Mouse (Mus musculus): ENCODE data around the gene Sfi1. TPM values are rescaled to one million over a fixed set of nuclear protein-coding genes. Genes with fewer than 3 reads are reported as not detected.
"Not testable (repeated sequence)": the region's sequence is repeated elsewhere in the genome, so short reads cannot be mapped to it uniquely, and the experiment has no call there.

Sfi1 gene
- polyA plus RNA-seq, 1 experiment from 2014 or later: 15.8 TPM

GRCm38 (mm10) chr11:3171931-3172330, 21.3 kb downstream of the Sfi1 start:
- not testable (repeated sequence) for ATAC-seq (ENCODE audit: insufficient number of reproducible peaks, low FRiP score, low TSS enrichment, low read depth); H3K4me2 ChIP-seq; H3K36me3 ChIP-seq; H3K4me1 ChIP-seq; H3K9ac ChIP-seq; H3K27me3 ChIP-seq; H3K27ac ChIP-seq; H3K4me3 ChIP-seq
- WGBS: 68% methylated on average over 1 of the region's 1 CpGs
- peaks cover 14% of the 10 kb centered on the region for H3K9me3 ChIP-seq

GRCm38 (mm10) chr11:3169042-3169441, 24.2 kb downstream of the Sfi1 start:
- not testable (repeated sequence) for H3K27me3 ChIP-seq, H3K36me3 ChIP-seq, H3K4me3 ChIP-seq, H3K4me2 ChIP-seq, H3K27ac ChIP-seq, H3K9ac ChIP-seq, H3K4me1 ChIP-seq
- ATAC-seq (ENCODE audit: insufficient number of reproducible peaks, low FRiP score, low TSS enrichment, low read depth): peak; percentile 61
- peaks cover 17% of the 10 kb centered on the region for H3K9me3 ChIP-seq
- 76% methylated on average over 2 of the region's 2 CpGs for WGBS

GRCm38 (mm10) chr11:3167571-3168001, 25.7 kb downstream of the Sfi1 start:
- H3K4me3 ChIP-seq; H3K9ac ChIP-seq; H3K4me2 ChIP-seq; H3K27ac ChIP-seq; H3K27me3 ChIP-seq; H3K36me3 ChIP-seq; H3K4me1 ChIP-seq; ATAC-seq (ENCODE audit: insufficient number of reproducible peaks, low FRiP score, low TSS enrichment, low read depth): not testable (repeated sequence)
- 71% methylated on average over 4 of the region's 4 CpGs for WGBS
- H3K9me3 ChIP-seq: peaks cover 10% of the 10 kb centered on the region

- H3K9ac ChIP-seq; H3K36me3 ChIP-seq; H3K4me3 ChIP-seq; H3K4me2 ChIP-seq; H3K4me1 ChIP-seq; H3K27ac ChIP-seq; ATAC-seq (ENCODE audit: insufficient number of reproducible peaks, low FRiP score, low TSS enrichment, low read depth); H3K27me3 ChIP-seq: not testable (repeated sequence)
- peaks cover 15% of the 10 kb centered on the region for H3K9me3 ChIP-seq
- WGBS: 88% methylated on average over 4 of the region's 4 CpGs
These were observed 26.1 kb downstream of the Sfi1 start for GRCm38 (mm10) chr11:3167129-3167528.

GRCm38 (mm10) chr11:3166321-3166720, 26.9 kb downstream of the Sfi1 start:
- not testable (repeated sequence) for ATAC-seq (ENCODE audit: insufficient number of reproducible peaks, low FRiP score, low TSS enrichment, low read depth); H3K27ac ChIP-seq
- H3K9me3 ChIP-seq: peaks cover 18% of the 10 kb centered on the region

GRCm38 (mm10) chr11:3165210-3165782, 28.0 kb downstream of the Sfi1 start:
- not testable (repeated sequence) for H3K36me3 ChIP-seq, H3K27me3 ChIP-seq, H3K9ac ChIP-seq, H3K27ac ChIP-seq, H3K4me3 ChIP-seq, H3K4me2 ChIP-seq, H3K4me1 ChIP-seq
- H3K9me3 ChIP-seq: peaks cover 19% of the 10 kb centered on the region
- peak; percentile 32 for ATAC-seq (ENCODE audit: insufficient number of reproducible peaks, low FRiP score, low TSS enrichment, low read depth)
- 69% methylated on average over 3 of the region's 5 CpGs for WGBS

More at GRCm38 (mm10) chr11:3166321-3166720, 26.9 kb downstream of the Sfi1 start:
- not testable (repeated sequence) for H3K27me3 ChIP-seq, H3K4me2 ChIP-seq, H3K36me3 ChIP-seq, H3K4me3 ChIP-seq, H3K9ac ChIP-seq, H3K4me1 ChIP-seq

- H3K27me3 ChIP-seq: not testable (repeated sequence)
These were observed 29.6 kb downstream of the Sfi1 start for GRCm38 (mm10) chr11:3163661-3164060.

GRCm38 (mm10) chr11:3163122-3163521, 30.1 kb downstream of the Sfi1 start:
- H3K4me3 ChIP-seq; H3K36me3 ChIP-seq; H3K4me1 ChIP-seq; H3K9ac ChIP-seq; ATAC-seq (ENCODE audit: insufficient number of reproducible peaks, low FRiP score, low TSS enrichment, low read depth); H3K4me2 ChIP-seq; H3K27ac ChIP-seq; H3K27me3 ChIP-seq: not testable (repeated sequence)
- peaks cover 19% of the 10 kb centered on the region for H3K9me3 ChIP-seq
- WGBS: 86% methylated on average over 2 of the region's 2 CpGs

More at GRCm38 (mm10) chr11:3163661-3164060, 29.6 kb downstream of the Sfi1 start:
- H3K4me2 ChIP-seq; H3K4me1 ChIP-seq; H3K9ac ChIP-seq; H3K36me3 ChIP-seq; H3K27ac ChIP-seq; ATAC-seq (ENCODE audit: insufficient number of reproducible peaks, low FRiP score, low TSS enrichment, low read depth); H3K4me3 ChIP-seq: not testable (repeated sequence)
- 67% methylated on average over 3 of the region's 3 CpGs for WGBS
- peaks cover 19% of the 10 kb centered on the region for H3K9me3 ChIP-seq

GRCm38 (mm10) chr11:3162236-3162897, 30.9 kb downstream of the Sfi1 start:
- WGBS: 66% methylated on average over 5 of the region's 5 CpGs
- not testable (repeated sequence) for H3K9ac ChIP-seq, H3K27ac ChIP-seq, H3K27me3 ChIP-seq, H3K4me1 ChIP-seq, H3K36me3 ChIP-seq, H3K4me2 ChIP-seq, H3K4me3 ChIP-seq
- H3K9me3 ChIP-seq: peaks cover 16% of the 10 kb centered on the region
- ATAC-seq (ENCODE audit: insufficient number of reproducible peaks, low FRiP score, low TSS enrichment, low read depth): peak; percentile 50; the same call in 1 of the 2 replicates

GRCm38 (mm10) chr11:3161370-3161769, 31.9 kb downstream of the Sfi1 start:
- not testable (repeated sequence) for H3K27ac ChIP-seq; H3K27me3 ChIP-seq; H3K9ac ChIP-seq; H3K4me1 ChIP-seq; H3K36me3 ChIP-seq; H3K4me2 ChIP-seq; ATAC-seq (ENCODE audit: insufficient number of reproducible peaks, low FRiP score, low TSS enrichment, low read depth); H3K4me3 ChIP-seq
- peaks cover 16% of the 10 kb centered on the region for H3K9me3 ChIP-seq
- WGBS: 58% methylated on average over 1 of the region's 2 CpGs

- not testable (repeated sequence) for H3K27me3 ChIP-seq; H3K4me2 ChIP-seq; ATAC-seq (ENCODE audit: insufficient number of reproducible peaks, low FRiP score, low TSS enrichment, low read depth); H3K36me3 ChIP-seq; H3K4me1 ChIP-seq; H3K9ac ChIP-seq; H3K27ac ChIP-seq; H3K4me3 ChIP-seq
- 81% methylated on average over 4 of the region's 4 CpGs for WGBS
- H3K9me3 ChIP-seq: peaks cover 16% of the 10 kb centered on the region
These were observed 34.5 kb downstream of the Sfi1 start for GRCm38 (mm10) chr11:3158800-3159199.

GRCm38 (mm10) chr11:3157996-3158395, 35.3 kb downstream of the Sfi1 start:
- not testable (repeated sequence) for ATAC-seq (ENCODE audit: insufficient number of reproducible peaks, low FRiP score, low TSS enrichment, low read depth); H3K27ac ChIP-seq; H3K27me3 ChIP-seq; H3K4me2 ChIP-seq; H3K4me1 ChIP-seq; H3K36me3 ChIP-seq; H3K4me3 ChIP-seq; H3K9ac ChIP-seq
- WGBS: 90% methylated on average over 6 of the region's 6 CpGs
- peaks cover 19% of the 10 kb centered on the region for H3K9me3 ChIP-seq
